Mouse (Mus musculus): ENCODE measurements around the gene Clcn7.
A peak's percentile ranks its signal among the peaks of the same experiment; 100 is the strongest.
"Not testable (repeated sequence)": the region's sequence is repeated elsewhere in the genome, so short reads cannot be mapped to it uniquely, and the experiment has no call there.

The Clcn7 gene

GRCm38 (mm10) chr17:25117263-25117662, 15.9 kb upstream of the Clcn7 start:
- H3K4me3 ChIP-seq (replicated peaks; ENCODE audit: low read length) = no peak overlapping the region
- peaks cover 8% of the 10 kb centered on the region for H3K27me3 ChIP-seq (ENCODE audit: insufficient read depth, low read length)
- peaks cover 26% of the 10 kb centered on the region for H3K36me3 ChIP-seq (ENCODE audit: insufficient read depth, low read length)
- H3K9me3 ChIP-seq (ENCODE audit: low read length) = no peaks in the 10 kb centered on the region
- TF ChIP-seq POU5F1 (IDR thresholded peaks at IDR 0.05; ENCODE audit: borderline replicate concordance, low read length) = no peak
- peak; percentile 100 for TF ChIP-seq CTCF (conservative IDR thresholded peaks at IDR 0.05; ENCODE audit: low read length)
- no peak for TF ChIP-seq NANOG (IDR thresholded peaks at IDR 0.05; ENCODE audit: borderline replicate concordance, low read length)
- peaks cover 24% of the 10 kb centered on the region for H3K4me1 ChIP-seq (replicated peaks; ENCODE audit: low read depth, low read length)

DNA sequence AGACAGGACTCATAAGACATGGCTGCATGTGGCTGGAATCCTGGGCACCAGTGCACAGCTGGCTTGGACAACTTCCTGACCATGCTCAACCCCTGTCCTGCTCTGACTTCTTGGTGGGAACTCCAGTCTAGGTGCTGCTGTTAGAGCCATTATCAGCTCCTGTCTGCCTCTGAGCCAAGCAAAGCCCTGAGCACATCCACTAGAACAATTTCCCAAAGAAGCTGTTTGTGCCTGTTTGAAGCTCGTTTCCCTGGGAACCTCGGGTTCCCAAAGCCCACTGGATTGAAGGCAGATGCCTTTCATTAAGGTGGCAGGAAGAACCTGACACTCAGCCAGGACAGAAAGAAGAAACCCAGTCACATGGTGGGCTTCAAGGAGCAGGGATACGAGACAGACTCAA, 12.8 kb upstream of the Clcn7 start, which contains the start of gene Ptx4:
Gene Ptx4 (plus strand): TSS at position 355 of the 400 bp plus-strand sequence.
- H3K4me3 ChIP-seq (replicated peaks; ENCODE audit: low read length) = no peak within 1 kb of the TSS
- no peaks in the 10 kb centered on the region for H3K36me3 ChIP-seq (ENCODE audit: insufficient read depth, low read length)
- H3K4me1 ChIP-seq (replicated peaks; ENCODE audit: low read depth, low read length) = peaks cover 15% of the 10 kb centered on the region
- no peaks in the 10 kb centered on the region for H3K9me3 ChIP-seq (ENCODE audit: low read length)
- TF ChIP-seq POU5F1 (IDR thresholded peaks at IDR 0.05; ENCODE audit: borderline replicate concordance, low read length) (no peak), CTCF (conservative IDR thresholded peaks at IDR 0.05; ENCODE audit: low read length) (no peak), NANOG (IDR thresholded peaks at IDR 0.05; ENCODE audit: borderline replicate concordance, low read length) (no peak)
- peaks cover 14% of the 10 kb centered on the region for H3K27me3 ChIP-seq (ENCODE audit: insufficient read depth, low read length)

DNA sequence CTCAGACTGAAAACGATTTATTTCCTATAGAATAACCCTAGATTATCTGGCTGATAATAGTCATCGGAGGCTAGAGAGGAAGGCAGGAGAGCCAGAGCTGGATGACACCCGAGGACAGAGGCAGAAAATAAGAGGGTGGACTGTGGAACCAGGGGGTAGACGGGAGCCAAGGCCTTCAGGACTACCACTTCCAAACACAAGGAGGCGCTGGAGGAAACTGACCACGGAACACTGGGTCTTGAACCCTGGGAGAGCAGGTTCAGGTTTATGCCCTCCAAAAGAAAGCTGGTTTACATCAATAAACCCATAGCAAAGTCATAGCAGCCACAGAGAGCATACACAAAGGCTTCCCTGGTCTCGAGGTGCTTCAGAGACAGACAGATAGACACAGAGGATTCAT, 9.2 kb upstream of the Clcn7 start:
- Histone ChIP-seq H3K36me3 (ENCODE audit: insufficient read depth, low read length) (no peaks in the 10 kb centered on the region), H3K27me3 (ENCODE audit: insufficient read depth, low read length) (peaks cover 14% of the 10 kb centered on the region), H3K4me1 (replicated peaks; ENCODE audit: low read depth, low read length) (peaks cover 4% of the 10 kb centered on the region; the same call in 1 of the 2 replicates), H3K9me3 (ENCODE audit: low read length) (no peaks in the 10 kb centered on the region), H3K4me3 (replicated peaks; ENCODE audit: low read length) (no peak overlapping the region)
- TF ChIP-seq NANOG (IDR thresholded peaks at IDR 0.05; ENCODE audit: borderline replicate concordance, low read length) = no peak
- peak; percentile 66 for TF ChIP-seq CTCF (conservative IDR thresholded peaks at IDR 0.05; ENCODE audit: low read length)

DNA sequence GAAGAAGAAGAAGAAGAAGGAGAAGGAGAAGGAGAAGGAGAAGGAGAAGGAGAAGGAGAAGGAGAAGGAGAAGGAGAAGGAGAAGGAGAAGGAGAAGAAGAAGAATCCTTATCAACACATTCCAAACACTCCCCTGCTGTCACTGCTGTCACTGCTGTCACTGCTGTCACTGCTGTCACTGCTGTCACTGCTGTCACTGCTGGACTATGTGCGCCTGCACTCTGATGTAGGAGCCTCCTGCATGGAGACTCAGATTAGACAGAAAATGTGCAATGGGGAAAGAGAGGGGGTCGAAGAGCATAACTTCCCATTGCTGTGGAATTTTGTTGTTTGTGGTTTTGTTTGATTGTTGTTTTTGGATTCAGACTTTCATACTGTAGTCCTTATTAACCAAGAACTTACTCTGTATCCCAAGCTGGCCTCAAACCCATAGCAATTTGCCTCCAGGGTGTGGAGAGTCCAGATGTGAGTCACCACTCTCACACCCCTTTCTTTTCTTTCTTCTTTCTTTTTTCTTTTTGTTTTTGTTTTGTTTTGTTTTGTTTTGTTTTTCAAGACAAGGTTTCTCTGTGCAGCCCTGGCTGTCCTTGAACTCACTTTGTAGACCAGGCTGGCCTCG, 7.6 kb upstream of the Clcn7 start:
- not testable (repeated sequence) for H3K9me3 ChIP-seq (ENCODE audit: low read length); H3K4me3 ChIP-seq (replicated peaks; ENCODE audit: low read length); H3K36me3 ChIP-seq (ENCODE audit: insufficient read depth, low read length); H3K4me1 ChIP-seq (replicated peaks; ENCODE audit: low read depth, low read length)
- peaks cover 10% of the 10 kb centered on the region for H3K27me3 ChIP-seq (ENCODE audit: insufficient read depth, low read length)

GRCm38 (mm10) chr17:25127079-25127478, 6.1 kb upstream of the Clcn7 start:
- H3K27me3 ChIP-seq (ENCODE audit: insufficient read depth, low read length) = peaks cover 7% of the 10 kb centered on the region; the same call in 1 of the 2 replicates
- no peak overlapping the region for H3K4me3 ChIP-seq (replicated peaks; ENCODE audit: low read length)
- TF ChIP-seq CTCF (conservative IDR thresholded peaks at IDR 0.05; ENCODE audit: low read length) (no peak), NANOG (IDR thresholded peaks at IDR 0.05; ENCODE audit: borderline replicate concordance, low read length) (no peak), POU5F1 (IDR thresholded peaks at IDR 0.05; ENCODE audit: borderline replicate concordance, low read length) (no peak)
- H3K36me3 ChIP-seq (ENCODE audit: insufficient read depth, low read length) = no peaks in the 10 kb centered on the region
- H3K4me1 ChIP-seq (replicated peaks; ENCODE audit: low read depth, low read length) = peaks cover 4% of the 10 kb centered on the region; the same call in 1 of the 2 replicates
- H3K9me3 ChIP-seq (ENCODE audit: low read length) = no peaks in the 10 kb centered on the region

DNA sequence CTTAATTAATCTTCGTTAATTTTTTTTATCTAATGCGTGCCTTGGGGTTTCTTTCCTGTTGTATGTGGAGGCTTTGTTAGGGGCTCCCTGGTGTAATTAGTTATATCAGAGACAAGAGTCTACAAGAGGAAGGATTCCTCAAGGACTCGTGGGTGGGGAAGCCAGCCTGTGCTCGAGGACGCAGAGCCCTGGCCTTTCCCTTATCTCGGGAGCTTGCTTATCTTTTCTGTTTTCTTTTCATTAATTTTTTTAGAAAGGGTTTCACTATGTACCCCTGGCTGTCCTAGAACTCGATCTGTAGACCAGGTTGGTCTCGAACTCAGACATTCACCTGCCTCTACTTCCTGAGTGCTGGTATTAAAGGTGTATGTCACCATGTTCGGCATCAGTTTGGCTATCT, 5.5 kb upstream of the Clcn7 start:
- TF ChIP-seq CTCF (conservative IDR thresholded peaks at IDR 0.05; ENCODE audit: low read length) = no peak
- TF ChIP-seq NANOG (IDR thresholded peaks at IDR 0.05; ENCODE audit: borderline replicate concordance, low read length) = no peak
- no peak for TF ChIP-seq POU5F1 (IDR thresholded peaks at IDR 0.05; ENCODE audit: borderline replicate concordance, low read length)
- Histone ChIP-seq H3K36me3 (ENCODE audit: insufficient read depth, low read length) (no peaks in the 10 kb centered on the region), H3K4me1 (replicated peaks; ENCODE audit: low read depth, low read length) (peaks cover 5% of the 10 kb centered on the region; the same call in 1 of the 2 replicates), H3K27me3 (ENCODE audit: insufficient read depth, low read length) (peaks cover 5% of the 10 kb centered on the region; the same call in 1 of the 2 replicates), H3K9me3 (ENCODE audit: low read length) (no peaks in the 10 kb centered on the region), H3K4me3 (replicated peaks; ENCODE audit: low read length) (no peak overlapping the region)

- Histone ChIP-seq H3K4me3 (replicated peaks; ENCODE audit: low read length) (no peak overlapping the region), H3K9me3 (ENCODE audit: low read length) (no peaks in the 10 kb centered on the region), H3K27me3 (ENCODE audit: insufficient read depth, low read length) (no peaks in the 10 kb centered on the region), H3K36me3 (ENCODE audit: insufficient read depth, low read length) (no peaks in the 10 kb centered on the region), H3K4me1 (replicated peaks; ENCODE audit: low read depth, low read length) (peaks cover 20% of the 10 kb centered on the region)
- TF ChIP-seq CTCF (conservative IDR thresholded peaks at IDR 0.05; ENCODE audit: low read length) (no peak), POU5F1 (IDR thresholded peaks at IDR 0.05; ENCODE audit: borderline replicate concordance, low read length) (no peak), NANOG (IDR thresholded peaks at IDR 0.05; ENCODE audit: borderline replicate concordance, low read length) (no peak)
These were observed 3.1 kb upstream of the Clcn7 start for GRCm38 (mm10) chr17:25130060-25130459.

DNA sequence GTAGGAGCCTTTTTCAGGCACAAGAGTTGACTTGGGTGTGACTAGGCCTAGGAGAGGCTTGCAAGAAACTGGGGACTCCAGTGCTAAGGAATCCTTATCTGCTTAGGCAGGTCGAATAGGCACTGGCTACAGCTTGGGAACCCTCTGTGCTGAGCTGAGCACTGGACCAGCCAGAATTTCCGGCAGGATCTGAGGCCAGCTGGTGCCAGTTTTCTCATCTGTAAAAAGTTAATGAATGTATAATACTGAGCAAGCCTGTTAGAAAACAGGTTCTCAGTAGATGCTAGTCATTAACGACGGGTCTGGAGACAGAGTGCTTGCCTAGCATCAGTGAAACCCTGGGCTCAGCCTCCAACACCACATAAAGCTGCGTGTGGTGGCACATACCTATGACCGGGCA, 2.4 kb downstream of the Clcn7 start:
- no peaks in the 10 kb centered on the region for H3K27me3 ChIP-seq (ENCODE audit: insufficient read depth, low read length)
- TF ChIP-seq NANOG (IDR thresholded peaks at IDR 0.05; ENCODE audit: borderline replicate concordance, low read length) = no peak
- TF ChIP-seq POU5F1 (IDR thresholded peaks at IDR 0.05; ENCODE audit: borderline replicate concordance, low read length) = no peak
- TF ChIP-seq CTCF (conservative IDR thresholded peaks at IDR 0.05; ENCODE audit: low read length) = no peak
- H3K4me1 ChIP-seq (replicated peaks; ENCODE audit: low read depth, low read length) = peaks cover 32% of the 10 kb centered on the region
- H3K9me3 ChIP-seq (ENCODE audit: low read length) = no peaks in the 10 kb centered on the region
- peaks cover 33% of the 10 kb centered on the region for H3K36me3 ChIP-seq (ENCODE audit: insufficient read depth, low read length)
- H3K4me3 ChIP-seq (replicated peaks; ENCODE audit: low read length) = no peak overlapping the region

GRCm38 (mm10) chr17:25138803-25139202, 5.6 kb downstream of the Clcn7 start:
- Histone ChIP-seq H3K4me3 (replicated peaks; ENCODE audit: low read length) (no peak overlapping the region), H3K9me3 (ENCODE audit: low read length) (no peaks in the 10 kb centered on the region), H3K36me3 (ENCODE audit: insufficient read depth, low read length) (peaks cover 54% of the 10 kb centered on the region), H3K27me3 (ENCODE audit: insufficient read depth, low read length) (no peaks in the 10 kb centered on the region), H3K4me1 (replicated peaks; ENCODE audit: low read depth, low read length) (peaks cover 28% of the 10 kb centered on the region)
- TF ChIP-seq CTCF (conservative IDR thresholded peaks at IDR 0.05; ENCODE audit: low read length) (no peak), POU5F1 (IDR thresholded peaks at IDR 0.05; ENCODE audit: borderline replicate concordance, low read length) (no peak), NANOG (IDR thresholded peaks at IDR 0.05; ENCODE audit: borderline replicate concordance, low read length) (no peak)
